Mouse (Mus musculus) A20 (cell line): ENCODE measurements around the gene Gcn1l1.

Source experiments
- DNase-seq: peaks from one replicate; pipeline ENCODE4 v3.0.0-alpha.2; 2011; ENCODE audit warnings: low read depth, low spot score

Gcn1l1 gene

DNA sequence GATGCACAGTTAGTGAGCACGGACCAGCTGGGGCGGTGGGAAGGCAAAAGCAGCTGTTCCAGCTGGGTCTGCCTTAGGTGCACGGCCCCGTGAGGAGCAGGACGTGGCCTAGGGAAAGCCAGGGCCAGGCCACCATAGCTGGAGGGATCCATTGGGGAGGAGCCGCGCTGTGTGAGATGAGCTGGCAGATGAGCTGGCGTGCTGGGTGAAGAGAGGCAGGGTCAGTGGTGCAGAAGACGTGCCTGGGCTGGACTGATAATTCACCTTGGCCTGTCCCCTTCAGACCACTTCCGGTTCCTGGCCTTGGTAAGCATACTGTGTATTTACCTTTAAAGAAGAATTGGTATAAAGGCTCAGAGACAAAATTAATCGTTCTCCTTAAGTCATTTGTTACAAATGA lies 46.5 kb downstream of the Gcn1l1 start:
- DNase-seq = no peak

DNA sequence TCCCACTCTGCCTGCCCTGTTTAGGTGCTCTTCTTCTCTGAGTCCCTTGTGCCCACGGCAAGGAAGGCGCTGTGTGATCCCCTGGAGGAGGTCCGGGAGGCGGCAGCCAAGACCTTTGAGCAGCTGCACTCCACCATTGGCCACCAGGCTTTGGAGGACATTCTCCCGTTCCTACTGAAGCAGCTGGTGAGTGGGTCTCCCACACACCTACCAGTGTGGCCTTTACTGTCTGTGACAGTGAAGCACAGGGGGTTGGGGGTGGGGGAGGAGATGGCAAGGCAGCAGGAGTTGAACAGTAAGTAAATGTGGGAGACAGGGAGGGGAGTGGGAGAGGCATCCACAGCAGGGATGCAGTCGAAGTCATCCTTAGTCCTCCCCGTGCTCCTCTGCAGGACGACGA lies 48.3 kb downstream of the Gcn1l1 start:
- DNase-seq = no peak

DNA sequence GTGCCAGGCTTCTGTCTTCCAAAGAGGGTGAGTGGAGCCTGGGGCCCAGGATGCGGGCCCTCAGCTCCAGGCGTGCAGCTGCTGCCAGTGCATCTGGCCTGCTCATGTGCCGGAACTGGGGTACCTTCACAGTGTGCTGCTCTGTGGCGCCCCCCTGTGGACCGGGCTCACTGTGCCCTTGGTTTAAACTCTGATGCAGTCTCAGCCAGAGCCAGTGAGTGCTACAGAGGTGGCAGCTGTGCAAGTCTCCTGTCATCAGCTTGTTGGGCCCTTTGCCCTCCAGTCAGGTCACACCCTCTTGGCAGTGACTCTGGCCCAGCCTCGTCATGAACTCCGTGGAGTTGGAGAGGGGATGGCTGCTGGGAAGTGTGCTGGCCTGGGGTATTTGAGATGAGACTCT lies 49.9 kb downstream of the Gcn1l1 start:
- DNase-seq = peak; percentile 46

DNA sequence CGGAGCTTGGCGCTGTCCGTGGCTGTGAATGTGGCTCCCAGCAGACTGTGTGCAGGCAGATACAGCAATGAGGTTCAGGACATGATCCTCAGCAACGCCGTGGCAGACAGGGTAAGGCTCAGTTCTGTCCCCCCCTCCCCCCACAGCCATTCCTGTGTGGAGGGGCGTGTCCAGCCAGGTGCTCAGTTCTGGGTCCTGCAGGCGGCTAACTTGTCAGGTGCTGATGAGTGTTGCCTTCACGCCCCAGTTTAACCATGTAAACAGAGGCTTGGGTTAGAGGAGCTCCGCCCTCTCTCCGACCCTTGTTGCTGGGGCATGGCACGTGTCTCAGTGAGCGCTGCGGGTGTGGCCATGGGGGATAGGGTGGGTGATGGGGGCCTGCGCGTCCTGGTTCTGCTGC lies 54.6 kb downstream of the Gcn1l1 start:
- DNase-seq = no peak

DNA sequence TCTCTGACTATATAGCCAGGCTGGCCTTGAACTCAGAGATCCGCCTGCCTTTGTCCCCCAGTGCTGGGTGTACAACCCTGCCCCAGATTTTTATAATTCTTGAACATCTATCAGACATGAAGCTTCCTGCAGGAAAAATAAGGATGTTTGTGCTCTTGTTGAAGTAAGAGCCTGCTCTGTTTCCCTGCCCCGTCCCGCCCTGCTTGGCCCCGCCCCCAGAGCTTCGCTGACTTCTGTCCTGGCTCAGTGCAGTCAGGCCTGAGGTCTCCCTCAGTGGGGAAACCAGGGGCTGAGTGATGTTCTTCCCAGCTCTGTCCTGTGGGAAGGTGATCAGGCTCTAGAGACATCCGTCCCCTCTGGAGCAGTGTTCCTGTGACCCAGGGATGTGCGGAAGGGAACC lies 57.6 kb downstream of the Gcn1l1 start:
- DNase-seq = no peak

DNA sequence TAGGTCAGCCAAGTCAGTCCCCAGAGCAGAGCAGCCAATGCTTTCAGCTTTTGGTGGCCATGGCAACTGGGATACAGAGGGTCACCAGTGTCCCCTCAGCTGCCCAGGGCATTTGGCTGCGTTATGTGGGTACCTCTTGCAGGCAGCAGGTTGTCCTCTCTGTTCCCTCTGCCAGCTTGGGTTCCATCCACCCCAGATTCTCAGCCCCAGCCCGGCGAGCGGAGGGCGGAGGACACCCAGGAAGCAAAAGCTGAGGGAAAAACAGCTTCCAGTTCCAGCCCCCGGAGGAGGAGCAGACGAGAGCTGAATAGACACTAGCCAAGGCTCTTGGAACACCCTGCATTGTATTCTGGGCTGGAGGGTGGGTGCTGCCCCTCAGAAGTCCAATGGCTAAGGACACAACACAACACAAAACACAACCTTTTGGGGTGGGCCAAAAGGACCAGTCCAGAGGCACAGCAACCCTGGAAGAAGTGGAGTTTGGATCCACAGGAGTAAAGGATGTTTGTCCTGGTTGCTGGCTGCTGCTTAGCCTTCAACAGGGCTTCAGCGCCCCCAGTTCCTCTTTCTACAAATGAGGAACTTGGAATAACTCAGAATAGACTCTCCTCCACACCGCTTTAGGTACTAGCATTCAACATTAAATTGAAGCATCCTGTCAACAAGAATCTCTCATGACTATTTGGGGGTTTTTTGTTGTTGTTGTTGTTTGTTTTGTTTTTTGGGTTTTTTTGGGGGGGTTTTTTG lies 58.8 kb downstream of the Gcn1l1 start:
- peak; percentile 80 for DNase-seq

DNA sequence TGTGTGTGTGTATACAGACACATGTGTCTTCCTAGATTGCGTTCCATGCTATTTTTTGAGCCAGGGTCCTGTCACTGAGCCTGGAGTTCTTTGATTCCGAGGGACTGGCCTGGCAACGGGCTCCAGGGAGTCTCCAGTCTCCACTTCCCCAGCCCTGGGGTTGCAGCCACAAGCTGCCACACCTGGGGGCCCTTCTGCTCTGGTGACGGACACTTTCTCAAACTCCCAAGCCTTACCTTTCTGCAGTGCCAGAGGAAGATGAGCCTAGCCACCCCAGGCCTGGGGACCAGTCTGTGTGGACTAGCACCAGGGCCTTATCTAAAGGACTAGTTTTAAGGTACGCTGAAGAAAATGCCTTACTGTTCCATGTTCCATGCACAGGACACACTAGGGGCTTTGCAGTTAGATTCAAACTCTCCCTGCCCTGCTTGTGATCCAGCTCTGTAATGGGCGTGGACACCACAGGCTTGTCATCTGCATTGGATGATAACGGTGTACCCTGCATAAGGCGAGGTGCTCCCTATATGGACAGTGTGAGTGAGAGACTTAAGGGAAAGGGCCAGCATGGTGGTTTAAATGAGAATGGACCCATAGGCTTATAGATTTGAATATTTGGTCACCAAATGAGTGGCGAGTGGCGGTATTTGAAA lies 61.3 kb downstream of the Gcn1l1 start:
- DNase-seq = no peak

DNA sequence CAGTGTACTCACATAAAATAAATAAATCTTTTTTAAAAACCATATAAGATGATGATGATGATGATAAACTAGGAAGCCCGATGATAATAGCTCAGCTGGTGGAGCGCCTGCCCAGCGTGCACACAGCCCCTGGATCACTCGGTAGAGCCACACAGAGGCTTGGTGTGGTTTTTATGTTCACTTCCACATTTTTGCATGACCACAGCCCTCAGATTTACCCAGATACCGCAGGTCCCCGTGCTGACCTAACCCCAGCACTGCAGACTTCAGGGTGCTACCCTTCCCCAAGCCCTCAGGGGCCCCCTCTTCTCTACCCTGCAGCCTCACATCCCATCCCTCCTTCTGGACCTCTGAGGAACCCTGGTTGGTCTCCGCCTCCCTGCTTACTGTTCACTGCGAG lies 63.0 kb downstream of the Gcn1l1 start:
- no peak for DNase-seq

DNA sequence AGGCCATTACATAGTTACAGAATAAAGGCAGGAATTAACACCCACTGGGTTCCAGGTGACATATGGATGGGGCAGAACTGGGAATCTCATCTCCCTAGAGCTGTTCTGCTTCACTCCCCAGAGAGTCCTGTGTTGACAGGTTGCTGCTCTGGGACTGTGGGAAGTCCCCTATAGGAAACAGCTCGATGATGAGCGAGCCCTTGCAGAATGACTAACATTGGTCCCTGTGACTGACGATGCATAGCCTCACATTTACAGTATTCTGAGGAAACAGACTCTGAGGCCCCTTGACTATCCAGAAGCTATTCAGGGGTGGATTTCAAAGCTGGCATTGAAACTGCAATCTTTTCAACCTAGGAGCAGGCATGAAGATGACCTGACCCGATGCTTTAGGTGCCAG lies 64.6 kb downstream of the Gcn1l1 start:
- no peak for DNase-seq

DNA sequence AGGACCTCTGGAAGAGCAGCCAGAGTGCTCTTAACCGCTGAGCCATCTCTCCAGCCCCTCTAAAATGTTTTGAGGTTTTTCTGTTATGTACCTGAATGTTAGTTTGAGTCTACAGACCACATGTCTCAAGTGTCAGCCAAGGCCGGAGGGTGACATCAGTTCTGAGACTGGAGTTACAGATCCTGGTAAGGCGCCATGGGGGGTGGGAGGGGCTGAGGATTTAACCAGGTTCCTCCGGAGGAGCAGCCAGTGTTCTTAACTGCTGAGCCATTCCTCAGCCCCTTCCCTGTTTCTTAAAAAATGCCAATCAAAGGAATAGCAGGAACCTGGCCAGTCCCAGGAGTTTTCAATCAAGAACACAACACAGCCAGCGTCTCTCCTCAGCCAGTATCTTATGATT lies 65.2 kb downstream of the Gcn1l1 start:
- DNase-seq = no peak

DNA sequence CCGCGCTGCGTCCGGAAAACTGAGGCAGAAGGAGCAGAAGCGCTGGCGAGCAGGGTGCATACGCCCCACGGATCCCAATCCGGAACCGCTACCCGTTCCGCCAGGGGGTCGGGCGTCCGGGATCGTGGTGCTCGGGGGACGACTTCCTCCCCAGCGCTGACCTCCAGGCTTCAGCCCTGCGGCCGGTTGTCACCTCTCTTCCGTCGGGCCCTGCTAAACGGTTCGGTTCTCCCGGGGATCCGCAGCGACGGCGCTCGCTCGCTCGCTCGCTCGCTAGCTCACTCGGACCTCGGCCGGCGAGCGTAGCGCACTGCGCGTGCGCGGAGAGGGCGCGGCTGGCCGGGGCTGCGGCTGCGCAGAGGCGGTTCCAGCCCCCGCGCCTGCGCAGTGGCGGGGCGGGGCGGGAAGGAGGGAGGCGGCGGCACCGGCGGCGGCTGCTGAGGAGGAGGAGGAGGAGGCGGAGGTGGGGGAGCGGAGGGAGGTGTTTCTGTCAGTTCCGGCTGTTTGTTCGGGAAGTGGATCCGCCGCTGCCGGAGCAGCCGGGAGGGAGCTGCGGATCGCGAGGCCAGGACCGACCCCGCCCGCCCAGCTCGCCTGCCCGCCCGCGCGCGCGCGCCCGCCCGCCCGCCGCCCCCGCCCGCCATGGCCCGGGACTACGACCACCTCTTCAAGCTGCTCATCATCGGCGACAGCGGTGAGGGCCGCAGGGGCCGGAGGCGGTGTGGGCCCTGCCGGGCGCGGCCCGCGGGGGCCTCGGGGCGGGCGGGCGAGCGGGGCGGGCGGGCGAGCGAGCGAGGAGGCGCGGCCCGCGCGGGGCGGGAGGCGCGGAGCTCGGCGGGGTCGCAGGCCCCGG lies 66.7 kb downstream of the Gcn1l1 start, which contains the start of gene Rab35:
Gene Rab35, plus strand, starts transcription at position 404 of the 853 bp plus-strand sequence.
- peak; percentile 93 for DNase-seq

DNA sequence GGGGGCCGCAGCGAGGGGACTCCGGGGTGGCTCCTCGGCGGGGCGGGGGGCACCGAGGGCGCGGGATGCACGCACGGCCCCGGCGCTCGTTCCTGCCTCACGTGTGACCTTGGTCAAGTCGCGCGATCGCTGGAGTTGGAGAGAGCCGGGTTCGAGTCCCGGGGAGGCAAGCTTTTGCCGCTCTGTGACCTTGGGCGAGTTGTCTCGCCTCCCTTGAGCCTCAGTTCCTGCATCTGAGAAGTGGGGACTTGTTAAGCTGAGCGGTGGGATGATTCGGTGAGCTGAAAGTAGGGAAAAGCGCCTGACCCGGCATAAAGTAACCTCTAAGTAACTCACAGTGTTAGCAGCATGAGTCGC lies 67.3 kb downstream of the Gcn1l1 start:
- DNase-seq = peak; percentile 68

DNA sequence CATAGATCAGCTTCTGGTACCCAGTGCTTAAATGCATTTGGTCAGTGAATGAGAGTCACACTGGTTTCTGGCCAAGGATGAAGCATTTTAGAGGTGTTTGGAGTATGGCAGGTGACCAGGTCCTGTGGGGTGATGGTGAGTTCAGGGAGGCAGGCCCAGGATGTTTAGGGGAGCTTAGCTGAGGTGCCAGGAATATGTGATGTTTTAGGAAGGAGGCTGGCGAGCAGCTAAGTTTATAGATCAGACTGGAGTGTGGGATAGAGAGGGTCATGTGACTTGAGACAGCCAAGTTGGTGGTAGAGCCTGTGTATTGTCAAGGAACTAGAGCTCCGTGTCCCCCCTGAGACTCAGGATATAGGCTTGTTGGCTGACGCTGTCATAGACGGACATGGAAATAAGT lies 68.0 kb downstream of the Gcn1l1 start:
- DNase-seq = no peak

DNA sequence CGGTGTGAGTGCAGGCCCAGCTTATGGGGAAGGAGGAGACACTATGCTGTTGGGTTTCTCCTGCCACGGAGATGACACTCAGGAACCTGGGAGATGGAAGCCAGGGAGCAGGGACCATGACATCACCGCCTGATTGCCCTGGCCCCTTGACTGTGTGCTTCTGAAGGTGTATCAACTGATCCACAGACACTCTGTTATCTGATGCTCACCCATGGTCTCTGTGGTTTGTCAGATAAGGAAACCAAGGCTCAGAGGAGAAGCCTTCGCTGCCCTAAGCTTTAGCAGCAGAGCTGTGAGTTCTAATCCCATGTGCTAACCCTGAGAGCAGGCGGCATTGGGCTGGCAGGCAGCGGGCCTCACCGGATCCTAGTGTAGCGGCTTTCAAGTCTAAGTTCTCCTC lies 69.0 kb downstream of the Gcn1l1 start:
- no peak for DNase-seq

DNA sequence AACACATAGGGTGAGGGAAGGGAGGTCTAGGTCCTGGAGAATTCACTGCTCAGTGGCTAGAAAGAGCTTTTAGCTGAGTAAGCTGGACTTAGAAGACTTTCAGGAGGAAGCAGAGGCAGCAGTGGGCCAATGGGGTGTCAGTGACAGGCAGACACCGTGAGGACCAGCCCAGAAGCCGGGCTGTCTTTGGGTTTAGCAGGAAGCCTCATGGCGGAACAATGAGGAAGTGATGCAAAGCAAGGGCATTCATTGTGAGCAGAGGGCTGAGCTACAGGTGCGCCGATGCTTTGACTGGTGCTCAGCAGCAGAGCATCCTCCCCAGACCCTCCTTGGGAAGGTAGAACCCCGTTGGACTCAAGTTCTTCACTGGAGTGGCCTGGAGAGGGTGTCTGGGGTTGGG lies 70.5 kb downstream of the Gcn1l1 start:
- DNase-seq = peak; percentile 88

DNA sequence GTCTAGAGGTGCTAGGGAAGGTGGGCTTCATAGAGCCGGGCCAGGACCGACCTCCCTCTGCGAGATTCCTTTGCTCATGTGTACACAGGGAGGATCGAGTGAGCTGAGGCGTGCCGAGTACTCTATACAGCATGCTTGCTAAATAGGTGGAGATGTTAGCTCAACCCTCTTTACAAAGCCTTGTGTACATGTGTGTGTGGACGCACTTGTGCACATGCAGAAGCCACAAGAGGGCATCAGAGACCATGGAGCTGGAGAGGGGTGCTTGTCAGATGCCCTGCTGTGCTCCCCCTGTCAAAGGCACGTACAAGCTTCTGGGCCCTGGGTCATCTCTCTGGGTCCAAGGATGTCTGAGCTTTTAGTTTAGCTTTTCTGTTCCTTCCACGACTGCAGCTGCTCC lies 79.1 kb downstream of the Gcn1l1 start:
- DNase-seq = no peak

DNA sequence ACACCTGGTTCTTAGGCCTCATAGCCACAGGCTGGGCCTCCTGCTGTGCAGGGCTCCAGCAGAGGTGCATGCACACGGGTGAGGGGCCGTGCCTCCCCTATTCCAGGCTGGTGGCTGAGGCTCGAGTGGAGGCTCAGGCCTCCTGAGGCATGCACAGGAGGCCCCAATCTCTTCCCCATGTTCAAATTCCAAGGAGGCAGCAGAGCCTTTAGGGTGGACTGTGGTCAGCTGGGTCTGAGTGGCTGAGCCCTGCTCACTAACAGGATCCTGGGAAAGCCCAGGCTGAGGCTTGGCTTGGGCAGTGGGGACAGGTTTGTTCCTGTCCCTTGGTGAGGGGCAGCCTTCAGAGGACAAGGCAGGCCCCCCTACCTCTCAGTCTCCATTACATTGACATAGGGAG lies 83.8 kb downstream of the Gcn1l1 start:
- no peak for DNase-seq

DNA sequence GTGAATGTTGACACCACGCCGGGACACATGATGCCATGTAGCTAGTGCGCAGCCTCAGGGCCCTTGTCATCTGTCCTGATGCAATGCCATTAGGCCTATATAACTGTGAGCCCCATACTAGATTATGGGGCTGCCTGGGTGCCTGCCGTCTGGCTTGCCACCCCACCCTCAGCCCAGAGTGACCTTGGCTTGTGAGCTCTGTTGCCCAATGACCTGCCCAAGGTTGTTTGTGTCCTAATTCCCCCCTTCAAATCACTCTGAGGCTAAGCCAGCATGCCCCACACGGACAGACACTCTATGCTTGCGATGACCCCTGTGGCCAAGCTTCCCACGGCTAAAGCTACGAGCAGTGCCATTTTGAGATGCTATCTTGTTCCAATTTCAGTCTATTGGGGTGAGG lies 84.6 kb downstream of the Gcn1l1 start:
- DNase-seq = no peak

DNA sequence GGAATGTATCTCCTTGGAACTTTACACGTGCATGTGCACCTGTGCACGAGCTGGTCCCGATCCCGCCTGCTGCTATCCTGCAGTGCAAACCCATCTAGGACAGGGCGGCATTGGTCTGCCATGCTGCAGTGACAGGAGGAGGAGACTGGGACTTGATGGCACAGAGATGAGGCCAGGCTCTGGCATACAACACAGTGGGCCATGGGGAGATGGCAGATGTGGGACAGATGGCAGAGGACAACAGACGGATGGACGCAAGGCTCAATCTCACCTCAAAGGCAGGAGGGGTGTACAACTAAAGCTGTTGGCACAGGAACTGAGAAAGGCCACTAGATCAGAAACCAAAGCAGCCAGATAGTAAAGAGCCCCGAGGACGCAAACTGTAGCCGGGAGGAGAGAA lies 85.8 kb downstream of the Gcn1l1 start:
- DNase-seq = no peak

DNA sequence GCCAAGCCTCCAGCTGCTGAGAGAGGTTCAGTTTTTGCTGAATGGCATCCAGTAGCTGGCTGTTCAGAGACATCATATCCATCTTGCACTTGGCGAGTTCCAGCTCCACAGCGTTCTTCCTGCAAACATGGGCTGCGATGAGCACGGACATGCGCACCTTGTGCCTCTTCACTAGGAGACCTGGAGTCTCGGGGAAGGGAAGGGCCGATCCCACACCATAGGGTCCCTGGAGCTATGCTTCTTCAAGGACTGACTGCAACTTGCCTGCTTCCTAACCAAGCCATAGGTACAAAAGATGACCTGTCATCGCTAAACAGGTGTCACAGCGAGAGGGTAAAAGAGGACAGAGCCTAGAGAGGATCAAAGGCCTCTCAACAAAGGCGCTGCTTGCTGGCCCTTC lies 86.8 kb downstream of the Gcn1l1 start:
- no peak for DNase-seq

DNA sequence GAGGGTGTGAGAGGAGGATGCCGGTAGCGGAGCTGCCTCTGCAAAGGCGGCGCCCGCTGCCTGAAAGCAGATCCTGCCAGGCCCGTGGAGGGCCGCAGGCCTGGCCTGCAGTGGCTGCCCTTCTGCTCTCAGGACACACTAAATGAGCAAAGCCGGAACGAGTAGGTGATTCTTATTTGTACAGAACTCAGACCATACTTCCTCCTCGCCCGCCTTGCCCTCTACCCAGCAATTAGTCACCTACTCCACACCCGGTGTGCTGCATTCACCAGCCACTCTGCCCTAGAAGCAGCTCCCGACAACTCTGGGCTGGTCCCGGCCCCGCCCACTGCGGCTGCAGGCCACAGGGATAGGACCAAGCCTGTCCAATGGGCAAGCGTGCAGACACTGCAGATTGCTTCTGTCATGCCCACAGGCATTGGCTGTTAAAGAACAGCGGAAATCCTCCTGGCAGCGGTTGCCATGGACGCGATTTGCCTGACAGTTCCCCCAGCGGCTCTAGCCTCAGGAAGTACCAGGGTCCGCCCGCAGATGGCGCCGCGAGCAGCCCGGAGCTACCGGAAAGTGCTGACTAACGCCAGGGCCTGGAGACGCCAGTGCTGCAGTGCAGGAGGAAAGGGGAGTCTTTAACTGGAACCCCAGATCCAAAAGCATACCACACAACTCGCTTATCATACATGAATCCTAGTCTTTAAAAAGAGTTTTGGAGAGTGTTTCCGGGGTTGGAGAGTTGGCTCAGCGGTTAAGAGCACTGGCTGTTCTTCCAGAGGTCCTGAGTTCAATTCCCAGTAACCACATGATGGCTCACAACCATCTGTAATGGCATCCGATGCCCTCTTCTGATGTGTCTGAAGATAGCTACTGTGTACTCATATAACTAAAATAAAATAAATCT lies 87.9 kb downstream of the Gcn1l1 start:
- DNase-seq = peak; percentile 99

DNA sequence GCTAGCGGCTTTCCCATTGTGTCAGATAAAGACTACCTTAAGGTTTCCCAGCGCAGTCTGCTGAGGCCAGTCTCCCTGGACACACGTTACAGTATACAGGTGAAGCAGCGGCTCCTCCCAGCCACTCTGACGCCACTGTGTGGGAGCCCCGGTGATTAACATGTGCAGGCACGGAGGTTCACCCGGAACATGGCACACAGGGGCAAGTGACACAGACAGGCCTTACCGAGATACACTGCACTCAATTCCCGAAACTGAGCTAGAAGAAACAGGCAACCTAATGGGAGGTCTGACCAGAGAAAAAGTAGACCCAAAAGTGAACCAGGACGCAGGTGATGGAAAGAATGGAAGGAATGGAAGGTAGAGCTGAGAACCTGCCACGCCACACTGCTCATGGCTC lies 88.7 kb downstream of the Gcn1l1 start:
- no peak for DNase-seq
